Mouse (Mus musculus) cerebellum, adult 9-10 months (tissue): ENCODE data around the gene Polr2g.

Experiments
- DNase-seq: peaks from one replicate; pipeline ENCODE4 v3.0.0; 2022

Polr2g gene

DNA sequence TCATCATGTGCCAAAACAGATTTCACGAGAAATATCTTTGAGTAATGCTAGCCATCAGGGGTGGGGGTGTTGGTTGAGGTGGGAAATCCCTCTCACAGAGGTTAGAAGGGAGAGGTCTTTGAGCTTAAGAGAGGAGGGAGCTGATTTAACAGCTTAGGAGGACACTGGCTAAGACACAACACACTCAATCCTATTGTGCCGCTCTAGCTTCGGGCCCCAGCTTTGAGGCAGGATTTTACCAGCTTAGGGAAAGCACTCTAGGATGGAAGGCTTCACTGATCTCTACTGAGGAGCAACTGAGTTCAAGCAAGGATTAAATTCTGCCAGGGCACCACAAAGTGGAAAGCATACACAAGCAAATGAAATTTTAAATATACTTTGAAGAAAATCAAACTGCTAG is 18.6 kb upstream of the Polr2g start:
- no peak for DNase-seq

DNA sequence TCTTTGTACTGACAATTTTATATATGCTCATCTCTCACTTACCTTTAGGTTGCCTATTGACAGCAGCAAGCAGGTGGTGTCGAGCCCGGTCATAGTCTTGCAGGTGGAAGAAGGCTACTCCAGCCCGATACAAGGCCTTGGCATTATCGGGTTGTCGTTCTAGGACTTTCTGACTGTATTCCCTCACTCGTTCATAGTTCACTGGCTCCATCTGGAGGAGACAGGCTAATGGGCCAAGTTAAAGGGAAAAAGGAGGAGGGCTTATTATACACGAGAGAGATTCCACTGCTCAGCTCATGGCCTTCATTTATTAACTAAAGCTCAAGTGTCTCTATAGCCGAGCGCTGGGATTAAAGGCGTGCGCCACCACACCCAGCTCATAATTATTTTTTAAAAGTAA is 17.4 kb upstream of the Polr2g start:
- DNase-seq: peak; percentile 50

DNA sequence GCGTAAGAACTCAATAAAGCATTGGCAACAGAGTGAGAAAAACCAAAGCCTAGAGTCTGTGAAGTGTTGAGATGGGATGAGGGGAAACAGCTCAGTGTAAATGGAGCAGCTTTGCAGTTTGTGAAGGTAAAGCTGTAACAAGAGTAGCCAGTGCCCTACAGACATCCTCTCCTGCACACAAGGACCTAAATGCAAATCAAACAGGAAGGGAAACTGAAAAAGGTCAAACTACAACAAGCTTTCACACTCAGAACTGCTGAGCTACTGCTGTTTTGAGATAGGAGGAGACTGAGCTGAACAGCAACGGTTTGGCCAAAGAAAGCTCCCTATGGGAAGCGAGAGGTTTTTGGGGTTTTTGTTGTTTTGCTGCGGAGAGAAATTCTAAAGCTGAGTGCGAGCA is 8.4 kb upstream of the Polr2g start:
- DNase-seq: no peak

DNA sequence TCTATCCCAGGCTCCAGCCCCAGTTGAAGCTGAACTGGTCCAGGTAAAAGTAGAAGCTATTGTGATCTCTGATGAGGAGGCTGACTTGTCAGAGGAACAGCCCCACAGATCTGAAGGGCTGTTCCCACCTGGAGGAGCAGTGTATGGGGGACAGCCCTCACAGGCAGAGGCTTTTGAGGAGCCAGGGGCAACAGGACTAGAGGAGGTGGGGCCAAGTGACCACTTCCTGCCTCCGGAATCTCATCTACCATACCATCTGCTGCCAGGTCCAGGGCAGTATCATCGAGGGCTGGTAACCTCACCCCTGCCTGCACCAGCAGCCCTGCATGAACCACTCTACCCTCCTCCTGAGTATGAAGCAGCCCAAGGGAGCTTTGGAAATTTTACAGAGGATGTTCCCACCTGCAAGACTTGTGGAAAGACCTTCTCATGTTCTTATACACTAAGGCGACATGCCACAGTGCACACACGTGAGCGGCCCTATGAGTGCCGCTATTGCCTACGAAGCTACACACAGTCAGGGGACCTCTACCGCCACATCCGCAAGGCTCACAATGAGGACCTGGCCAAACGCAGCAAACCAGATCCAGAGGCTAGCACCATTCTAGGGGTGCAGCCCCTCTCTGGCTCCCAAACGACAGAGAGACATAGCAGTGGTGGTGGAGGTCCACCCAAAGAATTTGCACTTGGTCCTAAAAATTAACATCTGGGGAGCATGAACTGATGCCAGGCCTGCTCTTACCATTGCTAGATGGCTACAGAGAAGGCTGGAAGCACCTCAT is 5.7 kb upstream of the Polr2g start:
- peak; percentile 48 for DNase-seq

DNA sequence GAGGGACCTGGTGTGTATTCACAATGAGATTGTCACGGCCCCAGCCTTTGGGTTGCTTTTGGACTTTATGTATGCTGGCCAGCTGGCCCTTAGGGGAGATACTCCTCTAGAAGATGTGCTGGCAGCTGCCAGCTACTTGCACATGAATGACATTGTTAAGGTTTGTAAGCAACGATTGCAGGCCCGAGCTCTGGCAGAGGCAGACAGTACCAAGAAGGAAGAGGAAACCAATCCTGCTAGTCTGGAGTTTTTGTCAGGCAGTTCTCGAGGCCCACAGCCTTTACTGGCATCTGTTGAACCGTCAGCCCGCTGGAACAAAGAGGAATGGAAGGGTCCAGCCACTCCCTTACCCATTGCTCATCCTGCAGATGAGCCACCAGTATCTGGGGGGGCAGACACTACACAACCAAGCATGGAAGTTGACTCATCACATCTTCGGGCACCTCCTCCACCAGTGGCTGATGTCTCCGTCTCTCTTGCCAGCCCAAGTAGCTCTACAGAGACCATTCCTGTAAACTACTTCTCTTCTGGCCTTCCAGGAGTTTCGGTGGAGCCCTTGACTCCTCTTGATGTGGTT is 4.9 kb upstream of the Polr2g start:
- peak; percentile 63 for DNase-seq

DNA sequence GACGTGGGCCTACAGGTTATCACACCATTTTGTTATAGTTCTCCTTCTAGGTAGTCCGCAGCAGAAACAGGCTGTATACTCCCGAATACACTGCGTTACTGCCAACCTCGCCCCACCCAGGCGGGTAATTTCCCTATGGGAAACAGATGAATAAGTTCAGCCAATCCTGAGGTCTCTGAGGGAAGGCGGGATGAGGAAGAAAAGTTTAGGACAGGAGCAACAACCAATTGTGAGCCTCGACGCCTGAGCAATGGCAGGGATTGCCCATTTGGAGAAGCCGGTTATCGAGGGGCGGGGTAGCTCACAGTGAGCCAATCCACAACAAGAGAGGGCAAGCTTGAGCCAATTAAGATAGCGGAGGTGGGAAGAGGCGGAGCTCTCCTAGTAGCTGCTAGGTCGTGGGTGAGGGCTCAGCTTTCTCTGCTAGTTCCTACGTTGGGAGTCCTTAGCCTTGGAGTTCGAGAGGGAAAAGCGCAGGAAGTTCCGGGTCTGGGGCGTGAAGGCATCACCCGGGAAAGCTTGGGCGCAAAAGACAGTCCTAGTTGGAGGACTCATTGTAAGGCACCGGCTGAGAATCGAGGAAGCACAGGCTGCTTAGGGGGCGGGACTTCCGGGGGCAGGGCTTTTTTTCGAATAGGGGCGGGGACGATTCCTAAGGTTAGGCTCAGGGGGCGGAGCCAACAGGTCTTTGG is 3.9 kb upstream of the Polr2g start, which contains the start of gene Zbtb3:
Gene Zbtb3, plus strand, starts transcription at position 426 of the 692 bp plus-strand sequence.
- DNase-seq: peak; percentile 98

DNA sequence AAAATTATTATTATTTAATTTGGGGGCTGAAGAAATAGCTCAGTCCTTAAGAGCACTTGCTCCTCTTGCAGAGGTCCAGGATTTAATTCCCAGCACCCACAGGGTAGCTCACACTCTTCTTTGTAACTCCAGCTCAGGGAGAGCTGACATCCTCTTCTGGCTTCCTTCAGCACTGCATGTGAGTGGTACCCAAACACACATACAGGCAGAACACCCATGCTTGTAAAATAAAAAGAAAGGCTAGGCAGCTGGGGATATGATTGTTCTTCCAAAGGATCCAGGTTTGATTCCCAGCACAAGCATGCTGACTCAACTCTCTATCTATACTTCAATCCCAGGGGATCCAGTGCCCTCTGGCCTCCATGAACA is 554 bp upstream of the Polr2g start:
- no peak for DNase-seq

DNA sequence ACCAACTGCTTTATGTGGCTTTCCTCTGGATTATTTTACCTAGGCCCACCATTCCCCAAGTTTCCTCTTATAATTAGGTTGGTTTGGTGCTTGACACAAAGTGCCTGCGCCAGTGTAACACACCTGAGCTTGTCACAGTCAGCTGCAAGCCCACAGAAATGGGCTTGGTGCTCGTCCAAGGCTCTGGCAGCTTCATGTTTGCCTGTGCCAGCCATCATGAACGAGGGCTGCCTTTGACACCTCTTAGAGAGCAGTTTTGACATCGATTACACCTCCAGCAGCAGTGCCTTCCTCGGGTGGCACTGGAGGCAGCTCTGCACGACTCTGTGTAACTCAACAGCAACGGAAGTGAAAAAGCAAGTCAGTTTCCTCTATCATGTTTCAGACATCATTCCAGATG is 8.2 kb downstream of the Polr2g start:
- no peak for DNase-seq

DNA sequence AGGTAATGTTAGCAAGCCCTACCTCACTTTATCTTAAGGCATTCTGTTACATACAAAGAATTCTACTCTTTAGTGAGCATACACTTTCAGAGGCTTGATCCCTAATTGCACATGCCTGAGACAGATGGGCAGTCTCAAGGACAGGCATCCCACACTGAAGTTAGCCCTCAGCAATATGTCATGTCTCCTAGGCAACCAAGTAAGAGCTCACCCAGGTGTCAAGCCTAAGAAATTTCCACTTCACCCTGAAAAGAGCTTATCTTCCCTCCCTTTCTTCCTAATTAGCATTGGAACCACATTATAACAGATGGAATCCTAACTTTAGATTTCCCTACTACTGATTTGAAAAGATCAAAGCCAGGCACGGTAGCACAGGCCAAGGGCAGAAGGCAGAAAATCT is 9.2 kb downstream of the Polr2g start:
- no peak for DNase-seq

DNA sequence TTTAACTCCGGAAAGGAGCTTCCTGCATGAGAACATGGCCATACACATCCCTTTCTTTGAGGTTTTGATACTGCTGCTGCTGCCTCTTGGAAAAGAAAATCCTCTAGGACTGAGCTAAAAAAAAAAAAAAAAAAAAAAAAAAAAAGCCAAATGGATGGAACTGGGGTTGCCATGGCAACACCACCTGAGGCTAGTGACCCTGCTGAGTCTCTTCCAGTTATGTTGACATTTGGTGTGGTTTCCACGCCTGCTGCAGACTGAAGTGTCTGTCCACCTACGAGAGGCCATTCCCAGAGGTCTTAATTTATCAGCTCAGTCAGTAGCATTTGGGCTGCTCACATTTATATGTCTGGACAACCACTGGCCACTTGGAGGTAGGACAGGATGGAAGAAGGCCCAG is 9.9 kb downstream of the Polr2g start:
- DNase-seq: no peak

DNA sequence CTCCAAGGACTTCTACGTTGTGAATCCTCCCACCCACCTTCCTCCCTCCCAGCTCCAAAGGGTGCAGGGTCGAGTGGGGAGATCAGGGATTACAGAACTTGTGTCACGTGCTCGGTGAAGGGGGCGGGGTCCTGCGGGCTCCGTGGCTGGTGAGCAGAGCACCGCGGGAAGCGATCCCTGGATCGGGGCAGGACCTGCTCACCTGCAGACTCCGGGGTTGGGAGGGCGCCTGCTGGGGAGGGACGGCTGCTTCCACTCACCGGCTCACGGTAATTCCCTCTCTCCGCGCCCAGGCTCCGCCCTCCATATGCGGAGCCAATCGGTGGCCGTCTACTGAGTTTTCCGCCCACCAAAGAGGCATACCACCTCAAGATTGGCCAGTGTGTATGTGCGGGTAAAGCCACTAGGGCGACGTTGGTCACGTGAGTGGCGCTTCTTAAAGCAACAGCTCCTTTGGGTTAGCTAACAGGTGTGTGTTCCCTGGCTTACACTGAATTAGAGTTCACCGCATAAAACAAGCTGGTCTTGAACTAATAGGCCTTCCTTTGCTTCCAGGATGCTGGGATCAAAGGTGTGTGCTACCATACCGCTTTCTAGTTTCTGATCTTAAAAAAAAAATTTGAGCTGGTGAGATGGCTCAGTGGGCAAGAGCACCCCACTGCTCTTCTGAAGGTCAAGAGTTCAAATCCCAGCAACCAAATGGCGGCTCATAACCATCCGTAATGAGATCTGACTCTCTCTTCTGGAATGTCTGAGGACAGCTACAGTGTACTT is 12.2 kb downstream of the Polr2g start, which contains the start of gene Taf6l:
Gene Taf6l, minus strand, starts transcription at position 410 of the 774 bp plus-strand sequence.
- DNase-seq: peak; percentile 96

DNA sequence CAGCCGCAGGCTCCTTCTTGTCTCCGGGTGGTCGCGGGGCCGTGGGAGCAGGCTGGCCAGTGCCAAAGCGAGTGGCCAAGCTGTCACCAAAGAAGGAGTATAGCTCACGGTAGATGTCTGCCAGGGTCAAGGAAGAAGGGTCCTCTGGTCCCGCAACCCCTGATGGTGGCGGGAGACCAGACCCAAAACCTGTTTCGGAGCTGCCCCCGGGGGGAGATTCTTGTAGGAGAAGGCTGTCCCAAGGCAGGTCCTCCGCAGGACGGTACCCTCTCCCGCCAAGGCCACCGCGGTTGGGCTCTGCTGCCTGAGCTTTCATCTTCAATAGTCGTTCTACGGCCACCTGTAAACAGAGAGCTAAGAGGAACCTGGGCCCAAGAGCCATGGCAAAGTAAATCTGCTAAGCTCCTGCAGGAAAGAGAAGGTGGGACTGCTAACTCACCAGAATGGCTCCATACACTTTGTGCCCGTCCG is 23.4 kb downstream of the Polr2g start:
- DNase-seq: peak; percentile 58

DNA sequence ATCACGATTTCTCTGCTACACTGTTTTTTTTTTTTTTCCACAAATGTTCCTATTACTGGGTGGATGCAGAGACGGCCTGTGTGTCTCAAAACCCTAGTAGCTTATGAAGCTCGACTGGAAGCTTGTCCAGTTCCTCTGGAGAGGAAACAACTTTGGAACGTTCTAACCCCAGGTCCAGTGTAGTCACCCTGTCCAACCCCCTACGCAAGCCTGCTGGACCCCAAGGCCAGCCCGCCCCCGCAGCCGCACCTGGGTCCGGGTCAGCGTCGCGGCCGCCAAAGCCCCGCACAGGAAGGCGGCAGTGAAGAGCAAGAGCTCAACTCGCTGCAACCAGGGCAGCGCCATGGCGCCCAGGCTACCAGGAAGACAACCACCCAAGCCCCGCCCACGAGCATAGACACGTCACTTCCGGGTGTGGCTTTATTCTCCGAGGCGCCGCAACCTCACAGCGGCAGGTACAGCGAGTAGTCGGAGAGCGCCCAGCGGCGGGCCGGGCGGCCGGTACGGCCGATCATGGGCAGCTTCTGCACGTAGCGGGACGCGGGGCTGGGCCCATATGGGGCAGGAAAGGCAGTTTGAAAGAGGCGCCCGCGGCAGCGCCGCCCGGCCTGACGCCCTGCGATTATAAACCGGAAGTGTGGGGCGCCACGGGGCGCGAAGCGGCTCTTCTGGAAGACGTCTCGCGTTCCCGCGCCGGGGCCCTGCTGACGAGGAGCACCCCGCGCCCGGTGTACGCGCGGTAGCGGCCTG is 24.1 kb downstream of the Polr2g start, which contains the start of gene Tmem179b:
Gene Tmem179b, minus strand, starts transcription at position 382 of the 750 bp plus-strand sequence.
- DNase-seq: peak; percentile 96

DNA sequence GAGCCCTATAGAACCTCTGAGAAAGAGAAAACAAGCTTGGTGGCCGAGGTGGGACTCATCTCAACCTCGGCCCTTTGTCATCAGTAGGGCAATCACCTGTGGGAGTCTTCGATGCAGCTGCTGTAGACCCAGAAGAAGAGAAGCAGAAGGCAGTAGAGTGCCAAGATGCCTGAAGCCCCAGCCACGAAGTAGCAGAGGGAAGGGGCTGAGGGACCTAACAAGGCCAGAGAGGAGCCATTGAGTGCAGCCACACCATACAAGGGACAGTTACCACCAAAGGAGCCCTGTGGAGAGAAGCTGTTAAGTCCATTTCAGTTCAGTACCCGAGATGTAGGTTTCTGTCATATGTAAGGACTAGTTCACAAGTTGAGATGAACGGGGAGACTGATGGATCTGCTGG is 25.0 kb downstream of the Polr2g start:
- no peak for DNase-seq

DNA sequence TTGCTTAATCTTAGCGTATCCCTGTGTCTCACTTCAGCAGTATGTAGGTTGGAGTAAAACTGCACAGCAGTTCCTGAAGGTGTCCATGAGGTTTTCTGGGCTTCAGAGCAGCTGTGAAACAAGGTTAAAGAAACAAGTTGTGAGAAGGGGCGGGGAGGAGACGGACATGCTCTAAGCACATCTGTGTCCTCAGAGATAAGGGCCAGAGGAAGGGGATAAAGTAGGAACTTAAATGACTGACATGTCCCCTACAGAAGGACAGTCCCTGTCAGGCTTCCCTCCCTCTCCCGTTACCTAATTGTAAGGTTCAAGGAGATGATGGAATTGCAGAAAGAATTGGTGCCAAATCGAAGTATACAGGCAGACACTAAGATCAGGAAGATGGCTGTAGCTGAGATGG is 25.4 kb downstream of the Polr2g start:
- no peak for DNase-seq

DNA sequence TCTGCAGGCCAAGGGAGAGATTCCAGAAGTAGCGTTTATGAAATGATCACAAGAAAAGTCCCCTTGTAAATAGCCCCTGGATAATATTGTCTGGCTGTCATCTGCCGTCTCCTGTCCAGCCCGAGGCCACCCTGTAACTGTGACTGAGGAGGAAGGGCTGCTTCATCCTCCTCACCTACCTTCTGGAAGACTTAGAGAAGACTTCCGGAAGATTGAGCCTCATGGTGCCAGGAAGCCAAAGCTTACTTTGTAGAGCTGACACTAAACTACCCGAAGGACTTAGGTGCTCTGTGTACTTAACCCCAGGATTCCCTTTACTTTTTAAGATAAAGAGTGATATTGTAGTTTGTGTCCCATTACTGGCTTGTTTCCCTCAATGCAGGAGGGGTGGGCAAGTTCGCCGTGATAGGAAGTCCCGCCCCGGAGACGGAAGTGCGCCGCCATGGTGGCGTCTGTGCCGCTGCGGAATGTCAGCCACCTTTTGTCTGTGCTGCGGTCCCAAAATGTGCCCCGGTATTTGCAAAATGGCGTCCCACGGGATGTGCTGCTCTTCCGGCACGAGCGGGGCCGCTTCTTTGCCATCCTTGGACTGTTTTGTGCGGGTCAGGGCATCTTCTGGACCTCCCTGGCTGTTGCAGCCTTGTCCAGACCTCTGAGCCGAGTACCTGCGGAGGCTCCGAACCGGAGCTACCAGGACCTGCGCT is 27.7 kb downstream of the Polr2g start, which contains the start of gene Tmem223:
Gene Tmem223, plus strand, starts transcription at position 430 of the 704 bp plus-strand sequence.
- peak; percentile 79 for DNase-seq

DNA sequence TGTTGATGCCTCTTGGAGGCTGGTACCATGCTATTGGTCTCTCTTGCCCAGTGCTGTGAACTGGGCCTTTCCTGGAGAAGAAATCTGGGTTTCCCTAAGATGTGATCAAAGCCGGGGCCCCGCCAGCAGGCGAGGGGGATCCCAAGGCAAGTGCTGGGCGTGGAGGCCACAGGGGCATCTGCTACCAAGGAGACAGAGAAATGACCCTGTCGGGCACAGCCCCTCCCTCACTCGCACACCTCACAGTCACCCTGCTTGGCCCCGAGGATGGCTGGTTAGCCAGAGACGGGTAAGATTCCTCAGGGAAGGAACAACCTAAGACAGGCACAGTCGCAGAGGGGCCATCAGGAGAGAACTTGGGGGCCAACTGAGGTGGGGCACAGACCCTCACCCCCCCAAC is 32.8 kb downstream of the Polr2g start:
- no peak for DNase-seq

DNA sequence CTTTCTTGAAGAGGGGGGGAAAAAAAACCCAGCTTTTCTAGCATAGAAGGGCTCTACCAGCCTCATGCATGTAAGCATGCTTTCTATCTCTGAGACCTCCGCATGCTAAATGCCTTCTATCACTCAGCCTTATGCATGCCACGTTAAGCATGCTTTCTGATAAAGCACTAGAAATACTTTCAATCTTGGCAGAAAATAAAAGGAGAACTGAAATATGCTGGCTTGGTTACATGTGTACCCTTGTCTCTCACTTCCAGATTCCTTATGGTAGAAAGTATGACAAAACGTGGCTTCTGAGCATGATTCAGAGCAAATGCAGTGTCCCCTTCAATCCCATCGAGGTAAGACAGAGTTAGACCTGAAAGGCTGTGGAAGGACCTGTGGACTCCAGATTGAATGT is 35.1 kb downstream of the Polr2g start:
- no peak for DNase-seq

DNA sequence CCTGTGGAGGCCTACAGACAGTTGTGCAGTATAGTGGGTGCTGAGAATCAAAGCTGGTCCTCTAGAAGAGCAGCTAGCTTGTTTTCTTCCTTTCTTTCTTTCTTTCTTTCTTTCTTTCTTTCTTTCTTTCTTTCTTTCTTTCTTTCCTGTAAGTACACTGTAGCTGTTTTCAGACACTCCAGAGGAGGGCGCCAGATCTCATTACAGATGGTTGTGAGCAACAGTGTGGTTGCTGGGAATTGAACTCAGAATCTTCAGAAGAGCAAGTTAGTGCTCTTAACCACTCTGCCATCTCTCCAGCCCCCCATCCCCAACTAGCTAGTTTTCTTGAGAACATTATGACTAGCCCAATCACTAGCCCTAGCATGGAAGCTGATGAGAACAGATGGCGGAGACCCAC is 37.6 kb downstream of the Polr2g start:
- DNase-seq: no peak

DNA sequence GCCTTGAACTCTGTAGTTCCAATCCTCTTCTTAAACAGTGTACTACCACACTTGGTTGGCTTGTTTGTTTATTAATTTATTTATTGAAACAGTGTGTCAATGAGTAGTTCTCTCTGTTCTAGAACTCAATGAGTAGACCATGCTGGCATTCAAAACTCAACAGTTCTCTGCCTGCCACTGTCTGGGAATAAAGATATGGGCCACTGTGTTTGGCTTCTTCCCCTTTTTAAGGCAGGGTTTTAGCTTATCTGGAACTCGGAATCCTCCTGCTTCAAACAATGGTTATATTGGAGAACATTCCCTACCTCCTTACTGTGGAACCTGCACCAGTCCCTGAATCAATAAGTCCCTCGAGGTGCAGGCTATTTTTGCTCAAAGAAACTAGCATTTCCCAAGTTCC is 39.5 kb downstream of the Polr2g start:
- no peak for DNase-seq

DNA sequence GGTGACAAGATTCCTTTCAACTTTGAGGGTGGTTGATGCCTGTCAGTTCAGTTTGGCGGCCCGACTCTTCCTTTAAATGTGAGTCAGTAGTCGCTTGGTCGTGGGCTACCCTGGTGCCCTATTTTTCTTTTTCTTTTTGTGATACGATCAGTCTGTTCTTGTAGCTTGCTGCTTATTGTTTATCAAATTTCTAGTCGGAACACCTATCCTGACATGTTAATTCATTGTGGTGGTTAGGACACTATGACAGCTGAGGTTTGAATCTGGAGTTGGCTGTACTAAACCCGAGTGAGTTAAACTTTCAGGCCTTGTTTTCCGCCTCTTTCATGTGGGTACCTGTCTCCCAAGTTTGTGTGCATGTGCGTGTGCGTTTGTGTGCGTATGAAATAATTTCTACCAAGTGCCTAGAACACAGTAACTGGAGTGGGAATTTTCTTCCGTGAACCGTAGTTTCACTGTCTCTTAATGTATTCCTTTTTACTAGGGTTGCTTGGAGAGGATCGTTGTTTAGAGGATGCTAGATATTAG is 40.8 kb downstream of the Polr2g start:
- DNase-seq: no peak
